Mouse (Mus musculus): Measurements from ENCODE around the gene Setd7.
A peak's percentile ranks its signal among the peaks of the same experiment; 100 is the strongest.

Setd7 gene

DNA sequence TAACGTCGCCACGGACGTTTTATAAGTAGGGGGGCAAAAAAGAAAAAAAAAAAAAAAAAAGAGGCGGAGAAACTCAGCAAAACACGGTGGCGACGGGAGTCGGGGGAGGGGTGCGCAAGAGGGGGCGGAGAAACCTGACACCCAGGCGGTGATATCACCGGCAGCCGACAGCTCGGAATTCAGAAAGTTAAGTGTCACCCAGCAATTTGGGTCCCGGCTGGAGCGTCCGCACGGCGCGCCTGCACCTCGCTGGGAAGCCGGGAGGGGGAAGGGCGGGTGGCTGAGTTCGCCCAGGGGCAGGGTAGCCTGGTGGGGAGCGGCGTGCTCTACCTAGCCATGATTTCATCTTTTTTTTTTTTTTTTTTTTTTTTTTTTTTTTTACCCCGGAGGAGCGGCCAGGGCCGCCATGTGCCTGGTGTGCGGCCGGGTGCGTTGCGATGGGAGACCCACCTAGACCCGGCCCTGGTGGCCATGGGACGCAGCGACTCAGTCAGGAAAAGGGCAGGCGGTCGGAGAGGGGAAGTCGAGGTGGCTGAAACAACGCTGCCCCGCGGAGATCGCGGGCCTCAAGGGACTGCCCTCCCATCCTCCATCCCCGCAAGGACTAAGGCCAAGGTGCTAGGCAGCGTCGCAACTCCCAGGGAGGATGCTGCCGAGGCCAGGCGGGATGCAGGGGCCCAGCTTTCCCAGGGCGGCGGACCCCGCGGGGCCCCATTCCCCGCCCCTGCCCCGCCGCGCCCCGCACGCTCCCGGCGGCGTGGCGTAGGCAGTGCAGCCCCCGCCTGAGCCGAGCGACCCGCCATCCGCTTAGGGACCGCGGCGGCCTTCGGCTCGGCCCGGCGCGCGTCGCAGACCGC lies 857 bp downstream of the Setd7 start:
- peak; percentile 88 for DNase-seq (ENCODE audit: low spot score)

DNA sequence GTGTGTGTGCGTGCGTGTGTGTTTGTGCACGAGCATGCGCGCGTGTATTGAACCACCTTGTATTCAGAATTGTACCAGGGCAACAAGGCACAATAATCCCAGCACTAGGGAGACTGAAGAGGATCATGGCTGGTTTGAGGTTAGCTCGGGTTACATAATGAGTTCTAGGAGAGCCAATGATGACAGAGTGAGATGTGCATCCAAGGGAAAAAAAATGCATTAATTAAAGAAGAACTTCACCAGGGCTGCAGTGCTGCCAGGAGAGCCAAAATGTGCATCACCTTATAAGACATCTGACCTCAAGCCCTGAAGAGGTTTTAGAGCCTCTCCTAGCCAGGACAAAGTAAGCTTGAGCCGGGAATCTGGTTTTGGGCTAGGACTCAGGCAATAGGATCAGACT lies 5.1 kb downstream of the Setd7 start:
- no peak for DNase-seq (ENCODE audit: low spot score)

- no peak for DNase-seq (ENCODE audit: low spot score)
Observed at GRCm38 (mm10) chr3:51554836-51555235, 5.8 kb downstream of the Setd7 start.

- DNase-seq (ENCODE audit: low spot score), result no peak
Observed at GRCm38 (mm10) chr3:51554067-51554466, 6.6 kb downstream of the Setd7 start.

DNA sequence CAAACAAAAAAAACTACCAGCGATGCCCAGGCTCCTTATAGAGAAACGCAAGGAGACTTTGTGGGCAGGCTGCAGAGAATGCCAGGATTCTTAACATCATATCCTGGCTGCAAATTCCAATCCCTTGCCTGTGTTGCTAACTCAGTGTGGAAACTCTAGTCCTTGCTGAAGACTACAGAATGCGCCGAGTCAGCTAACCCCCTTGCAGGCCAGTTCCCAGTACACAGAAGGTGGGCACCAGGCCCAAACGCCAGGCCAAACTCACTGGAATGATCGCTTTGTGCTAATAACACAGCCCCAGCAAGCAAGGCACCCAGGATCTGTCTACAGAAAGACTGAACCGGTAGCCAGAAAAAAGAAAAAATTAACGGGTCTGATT lies 7.2 kb downstream of the Setd7 start:
- DNase-seq (ENCODE audit: low spot score), result peak; percentile 71

- no peak for DNase-seq (ENCODE audit: low spot score)
Observed at GRCm38 (mm10) chr3:51552841-51553496, 7.7 kb downstream of the Setd7 start.

DNA sequence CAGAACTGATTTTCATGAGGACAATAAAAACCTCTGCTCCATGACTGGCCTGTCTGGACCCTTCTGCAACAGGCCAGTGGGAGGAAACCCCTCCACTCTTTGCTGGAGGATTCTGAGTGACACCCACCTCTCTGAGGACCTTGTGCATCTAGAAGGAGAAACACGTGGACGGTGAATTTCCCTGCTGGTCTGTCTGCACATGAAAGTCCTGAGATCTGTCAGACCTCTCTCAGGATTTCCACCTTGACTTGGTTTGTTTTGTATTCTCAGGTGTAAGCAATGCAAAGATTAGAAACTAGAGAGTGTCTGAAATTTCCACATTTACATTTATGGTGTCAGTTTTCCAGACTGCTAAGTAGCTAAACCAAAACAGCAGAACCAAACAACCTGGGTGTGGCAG lies 8.5 kb downstream of the Setd7 start:
- DNase-seq (ENCODE audit: low spot score), result no peak

GRCm38 (mm10) chr3:51548987-51549579 lies 11.6 kb downstream of the Setd7 start:
- DNase-seq (ENCODE audit: low spot score), result peak; percentile 38

DNA sequence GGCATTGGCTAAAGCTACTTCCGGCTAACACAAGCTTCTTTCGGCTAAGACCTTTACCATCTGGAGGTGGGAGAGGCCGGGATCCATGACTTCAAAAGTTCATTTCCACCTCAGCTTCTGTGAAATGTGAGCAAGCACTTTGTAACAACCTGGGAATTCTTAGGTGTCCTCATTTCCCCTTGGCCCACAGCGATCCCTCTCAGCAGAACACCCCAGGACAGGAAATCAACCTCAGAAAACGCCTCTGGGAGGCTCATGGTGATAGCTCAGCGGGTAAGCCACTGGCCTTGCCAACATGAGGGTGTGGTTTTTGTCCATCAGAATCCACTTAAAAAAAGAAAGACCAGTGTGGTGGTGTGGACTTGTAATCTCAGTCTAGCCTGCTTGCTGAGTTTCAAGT lies 13.1 kb downstream of the Setd7 start:
- DNase-seq (ENCODE audit: low spot score), result no peak

GRCm38 (mm10) chr3:51544442-51545128 lies 16.1 kb downstream of the Setd7 start:
- no peak for DNase-seq (ENCODE audit: low spot score)

- DNase-seq (ENCODE audit: low spot score), result no peak
Observed at GRCm38 (mm10) chr3:51540659-51541058, 20.0 kb downstream of the Setd7 start.

- peak; percentile 90 for DNase-seq (ENCODE audit: low spot score)
Observed at GRCm38 (mm10) chr3:51539567-51540408, 20.9 kb downstream of the Setd7 start.

DNA sequence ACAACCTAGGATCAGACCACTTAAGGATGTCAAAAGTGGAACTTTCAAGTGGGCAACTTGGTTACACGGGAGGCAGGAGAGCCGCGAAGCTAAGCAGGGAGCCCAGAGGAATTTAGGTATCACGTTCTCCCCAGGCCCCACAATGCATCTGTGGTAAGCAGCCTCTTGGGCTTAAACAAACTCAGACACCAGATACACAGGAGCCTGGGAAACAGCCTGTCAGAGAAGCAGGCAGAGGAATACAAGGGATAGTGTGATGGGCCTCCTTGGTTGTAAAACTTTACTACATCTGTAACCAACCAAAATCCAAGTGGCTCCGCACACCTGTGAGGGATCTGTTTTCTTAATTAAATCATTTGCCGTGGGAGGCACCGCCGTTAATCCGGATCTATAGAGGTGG lies 26.7 kb downstream of the Setd7 start:
- no peak for DNase-seq (ENCODE audit: low spot score)

- no peak for DNase-seq (ENCODE audit: low spot score)
Observed at GRCm38 (mm10) chr3:51533573-51533972, 27.1 kb downstream of the Setd7 start.

DNA sequence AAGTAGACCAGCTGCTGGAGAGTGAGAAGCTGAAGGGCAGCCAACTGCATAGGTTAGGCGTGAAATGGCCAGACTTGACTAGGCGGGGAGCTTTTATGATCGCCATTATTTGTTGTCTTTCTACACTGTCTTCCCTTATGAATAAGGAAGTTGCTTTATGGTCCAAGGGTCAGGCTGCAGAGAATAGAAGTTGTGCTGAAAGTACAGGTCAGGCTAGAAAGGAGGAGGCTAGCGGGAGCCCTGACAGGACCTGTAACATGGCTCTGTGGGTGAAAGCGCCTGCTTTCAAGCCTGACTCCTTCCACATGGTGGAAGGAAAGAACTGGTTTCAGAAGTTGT lies 28.4 kb downstream of the Setd7 start:
- no peak for DNase-seq (ENCODE audit: low spot score)

DNA sequence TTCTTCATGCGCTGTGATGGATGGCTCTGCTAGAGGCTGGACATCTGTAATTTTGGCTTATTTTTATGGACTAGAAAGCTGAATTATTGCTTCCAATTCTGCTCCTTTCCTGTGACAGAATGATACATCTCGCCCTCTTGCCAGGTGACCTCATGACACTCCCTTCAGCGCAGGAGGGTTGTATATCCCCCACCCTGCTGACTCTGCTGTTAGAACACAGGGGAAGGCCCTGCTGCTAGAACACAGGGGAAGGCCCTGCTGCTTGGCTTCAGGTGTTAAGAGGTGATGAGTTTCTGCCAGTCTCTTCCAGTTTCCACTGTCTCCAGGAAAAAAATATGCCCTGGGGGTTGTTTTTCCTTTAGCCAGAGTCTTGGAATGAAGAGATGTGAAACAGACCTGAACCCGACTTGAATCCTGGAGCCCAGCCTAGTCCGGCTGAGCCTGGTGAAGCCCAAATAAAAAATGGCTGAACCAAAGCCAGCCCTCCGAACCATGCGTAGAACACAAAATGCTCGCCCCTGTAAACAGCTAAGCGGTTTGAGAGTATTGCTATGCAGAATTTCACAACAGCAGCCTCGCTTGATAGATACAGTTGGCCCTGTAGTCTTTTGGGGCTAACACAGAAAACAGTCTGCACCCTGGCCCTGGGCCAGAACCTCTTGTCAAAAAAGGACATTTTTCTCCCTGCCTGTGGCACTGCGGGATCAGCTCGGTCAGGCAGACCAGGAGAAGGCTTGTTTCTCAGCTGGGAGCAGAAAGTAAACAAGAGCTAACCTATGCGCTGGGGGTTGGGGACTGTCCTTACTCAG lies 29.0 kb downstream of the Setd7 start:
- peak; percentile 71 for DNase-seq (ENCODE audit: low spot score)

- DNase-seq (ENCODE audit: low spot score), result no peak
Observed at GRCm38 (mm10) chr3:51526891-51527290, 33.8 kb downstream of the Setd7 start.

DNA sequence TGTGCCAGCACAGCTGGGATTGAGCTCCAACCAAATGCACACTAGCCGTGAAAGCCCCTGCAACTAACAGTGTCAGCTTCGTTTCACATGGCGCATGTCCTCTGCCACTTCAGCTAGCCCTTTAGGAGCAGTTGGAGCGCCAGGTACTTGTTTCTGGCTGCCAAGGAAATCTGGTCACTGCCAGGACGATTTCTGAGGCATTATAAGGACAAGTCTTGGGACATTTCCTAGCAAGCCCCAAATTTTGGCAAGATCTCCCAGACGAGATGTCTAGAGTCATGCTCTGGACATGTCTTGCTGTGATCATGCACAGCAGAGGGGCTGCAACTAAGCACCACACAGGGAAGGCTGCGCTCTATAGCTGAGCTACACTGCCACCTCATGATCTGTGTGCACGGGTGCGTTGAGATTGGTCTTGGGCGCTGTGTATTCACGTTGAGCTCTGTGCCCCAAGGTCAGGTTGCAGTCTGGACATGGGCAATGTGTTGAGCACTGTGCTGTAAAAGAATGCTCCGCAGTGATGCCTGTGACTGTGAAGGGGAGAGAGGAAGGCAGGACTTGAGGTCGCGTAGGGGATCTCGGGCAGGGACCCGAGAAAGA lies 35.4 kb downstream of the Setd7 start:
- no peak for DNase-seq (ENCODE audit: low spot score)

GRCm38 (mm10) chr3:51521262-51521661 lies 39.4 kb downstream of the Setd7 start:
- no peak for DNase-seq (ENCODE audit: low spot score)

DNA sequence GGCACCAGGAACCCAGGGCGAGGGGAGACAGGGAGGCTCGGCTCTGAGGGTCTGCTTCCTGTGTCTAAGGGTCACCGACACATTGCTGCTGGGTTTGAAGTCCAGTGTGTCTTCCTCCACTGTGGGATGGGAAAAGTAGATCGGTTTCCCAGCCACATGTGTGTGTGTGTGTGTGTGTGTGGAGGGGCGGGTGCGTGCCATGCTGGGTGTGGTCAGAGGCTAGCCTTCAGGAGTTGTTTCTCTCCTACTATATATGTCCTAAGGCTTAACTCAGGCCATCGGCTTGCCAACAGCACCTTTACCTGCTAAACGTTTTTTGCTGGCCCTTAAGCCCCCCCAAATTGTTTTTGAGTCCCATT lies 41.9 kb downstream of the Setd7 start:
- DNase-seq (ENCODE audit: low spot score), result no peak
